Mouse (Mus musculus) myocyte (in vitro differentiated cells): ENCODE measurements around the gene Acoxl. TPM values are rescaled to one million over a fixed set of nuclear protein-coding genes. Genes with fewer than 3 reads are reported as not detected.

ENCODE experiments used
- H3K27me3 ChIP-seq: one replicate; pipeline ENCODE4 v1.6.1; 2011; ENCODE audit not compliant: control insufficient read depth, insufficient read depth, insufficient read length
- H3K36me3 ChIP-seq: one replicate; pipeline ENCODE4 v1.6.1; 2011; ENCODE audit not compliant: control insufficient read depth, insufficient read depth
- H3K4me2 ChIP-seq: one replicate; pipeline ENCODE4 v1.6.1; 2011; ENCODE audit warnings: low read depth, control low read depth
- H3K4me3 ChIP-seq: one replicate; pipeline ENCODE4 v1.5.1; 2011; ENCODE audit warnings: mild to moderate bottlenecking, control low read depth, moderate library complexity
- H3K79me2 ChIP-seq: one replicate; pipeline ENCODE4 v1.6.1; 2011; ENCODE audit not compliant: control insufficient read depth, insufficient read depth
- H3ac ChIP-seq: one replicate; pipeline ENCODE4 v1.6.1; 2011; ENCODE audit not compliant: control insufficient read depth, insufficient read length
- CEBPB ChIP-seq: IDR thresholded peaks from 2 replicates; pipeline ENCODE4 v1.6.1; 2011; ENCODE audit warnings: mild to moderate bottlenecking, moderate library complexity; ENCODE audit not compliant: poor library complexity, insufficient read depth, severe bottlenecking
- E2F4 ChIP-seq: IDR thresholded peaks from one replicate; pipeline ENCODE4 v1.6.1; 2011; ENCODE audit warnings: mild to moderate bottlenecking, control low read depth, moderate library complexity; ENCODE audit not compliant: insufficient read depth
- MAX ChIP-seq: IDR thresholded peaks from one replicate; pipeline ENCODE4 v1.6.1; 2011; ENCODE audit warnings: low read depth, mild to moderate bottlenecking, control low read depth
- MYOD1 ChIP-seq, 3 experiments: IDR thresholded peaks; one replicate each; pipeline ENCODE4 v1.6.1; 2011; ENCODE audit warnings: control low read depth in 2 of 3, low read depth in 2 of 3, mild to moderate bottlenecking in 2 of 3, moderate library complexity in 1 of 3; ENCODE audit not compliant: insufficient read length in 2 of 3, control insufficient read depth in 1 of 3
- MYOG ChIP-seq, 3 experiments: IDR thresholded peaks; one replicate each; pipeline ENCODE4 v1.6.1; 2011; ENCODE audit warnings: control low read depth in 2 of 3, low read depth in 2 of 3, mild to moderate bottlenecking in 2 of 3; ENCODE audit not compliant: insufficient read length in 2 of 3, control insufficient read depth in 1 of 3, insufficient read depth in 1 of 3
- POLR2A ChIP-seq: IDR thresholded peaks from one replicate; pipeline ENCODE4 v1.6.1; 2011; ENCODE audit warnings: low read depth, mild to moderate bottlenecking, control low read depth, moderate library complexity; ENCODE audit not compliant: insufficient read length
- POLR2AphosphoS2 ChIP-seq: IDR thresholded peaks from one replicate; pipeline ENCODE4 v1.6.1; 2011; ENCODE audit warnings: low read depth, control low read depth; ENCODE audit not compliant: insufficient read length
- REST ChIP-seq: IDR thresholded peaks from one replicate; pipeline ENCODE4 v1.6.1; 2011; ENCODE audit warnings: mild to moderate bottlenecking, control low read depth, moderate library complexity; ENCODE audit not compliant: insufficient read depth, insufficient read length
- SRF ChIP-seq: IDR thresholded peaks from one replicate; pipeline ENCODE4 v1.6.1; 2011; ENCODE audit warnings: low read depth; ENCODE audit not compliant: control insufficient read depth, insufficient read length
- TCF12 ChIP-seq: IDR thresholded peaks from one replicate; pipeline ENCODE4 v1.6.1; 2011; ENCODE audit warnings: mild to moderate bottlenecking, control low read depth; ENCODE audit not compliant: poor library complexity, insufficient read depth, severe bottlenecking
- TCF3 ChIP-seq: IDR thresholded peaks from one replicate; pipeline ENCODE4 v1.6.1; 2011; ENCODE audit warnings: low read depth, control low read depth; ENCODE audit not compliant: insufficient read length
- USF1 ChIP-seq: IDR thresholded peaks from one replicate; pipeline ENCODE4 v1.6.1; 2011; ENCODE audit warnings: low read depth, mild to moderate bottlenecking, control low read depth, moderate library complexity
- polyA plus RNA-seq: library from polyadenylated mRNA; unstranded; fragments of >200 nt; fragmentation: generic; extraction: Trizol; gene quantifications from one replicate; pipeline ENCODE4 v1.2.1, GENCODE M21; 2012; ENCODE audit warnings: missing spikeins

The Acoxl gene
- polyA plus RNA-seq, 1 experiment, result 0.01 TPM

DNA sequence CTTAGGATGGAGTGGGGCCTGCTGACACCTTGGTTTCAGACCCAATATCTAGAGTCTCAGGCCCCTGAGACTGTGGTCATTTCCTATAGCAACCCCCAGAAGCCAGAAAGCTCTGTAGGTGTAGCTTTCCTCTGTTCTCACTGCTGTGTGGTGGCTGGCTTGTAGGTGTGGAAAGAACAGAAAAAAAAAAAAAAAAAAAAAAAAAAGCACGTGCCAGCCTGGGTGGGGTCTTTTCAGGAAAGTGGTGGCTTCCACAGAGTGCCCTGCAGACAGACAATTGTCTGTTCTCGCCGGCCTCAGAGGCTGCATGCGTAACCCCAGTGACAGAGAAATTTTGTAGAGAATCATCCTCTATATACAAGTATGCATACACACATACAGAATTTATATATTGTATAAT is 229.5 kb downstream of the Acoxl start:
- Histone ChIP-seq H3ac (no peak overlapping the region), H3K27me3 (peaks cover 4% of the 10 kb centered on the region), H3K36me3 (no peaks in the 10 kb centered on the region), H3K79me2 (no peaks in the 10 kb centered on the region), H3K4me3 (no peak overlapping the region), H3K4me2 (no peak overlapping the region)
- TF ChIP-seq SRF (no peak), MYOG (IDR thresholded peaks at IDR 0.05; ENCODE audit: control insufficient read depth in 1 of 3, insufficient read depth in 1 of 3, insufficient read length in 2 of 3, low read depth in 2 of 3) (no peak), E2F4 (no peak), REST (no peak)

DNA sequence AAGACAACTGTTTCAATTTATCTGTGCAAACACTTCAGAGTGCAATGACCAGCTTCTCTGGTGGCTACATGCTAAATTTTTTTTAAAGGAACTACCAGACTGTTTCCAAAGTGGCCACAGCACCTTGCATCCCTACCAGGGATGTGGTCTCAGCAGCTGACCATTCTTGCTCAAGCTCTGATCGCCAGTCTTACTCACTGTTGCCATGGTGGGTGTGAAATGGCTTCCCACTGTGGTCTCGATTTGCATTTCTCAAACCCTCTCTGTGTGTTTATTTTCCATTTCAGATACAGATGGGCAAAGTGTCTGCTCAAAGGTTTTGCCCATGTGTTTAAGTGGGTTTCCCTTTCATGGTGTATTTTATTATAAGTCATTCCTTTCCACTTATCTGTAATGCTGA is 230.3 kb downstream of the Acoxl start:
- Histone ChIP-seq H3K79me2 (no peaks in the 10 kb centered on the region), H3K27me3 (peaks cover 4% of the 10 kb centered on the region), H3K36me3 (no peaks in the 10 kb centered on the region), H3K4me2 (no peak overlapping the region), H3K4me3 (no peak overlapping the region), H3ac (no peak overlapping the region)
- TF ChIP-seq POLR2AphosphoS2 (no peak), E2F4 (no peak), USF1 (no peak), POLR2A (no peak), MYOG (IDR thresholded peaks at IDR 0.05; ENCODE audit: control insufficient read depth in 1 of 3, insufficient read depth in 1 of 3, insufficient read length in 2 of 3, low read depth in 2 of 3) (no peak), TCF12 (no peak), CEBPB (no peak), MYOD1 (IDR thresholded peaks at IDR 0.05; ENCODE audit: control insufficient read depth in 1 of 3, insufficient read length in 2 of 3, low read depth in 2 of 3) (no peak)

DNA sequence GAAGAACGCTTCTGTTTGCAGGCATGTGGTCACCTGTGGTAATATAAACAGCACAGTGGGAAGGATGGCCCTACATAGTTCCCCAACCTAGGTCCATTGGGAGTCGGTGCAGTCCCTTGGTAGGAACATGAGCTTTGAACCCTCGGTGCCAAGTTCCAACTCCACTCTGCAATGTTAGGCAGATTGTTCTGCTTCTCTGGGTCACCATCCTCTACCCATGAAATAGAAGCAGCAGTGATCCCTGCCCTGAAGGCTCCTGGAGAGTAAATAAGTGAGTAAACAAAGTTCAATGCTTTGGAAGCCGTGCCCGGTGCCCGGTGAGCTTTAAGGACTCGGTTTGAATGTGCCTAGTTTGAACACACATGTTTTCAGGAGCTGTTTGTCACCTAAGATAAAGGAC is 233.1 kb downstream of the Acoxl start:
- Histone ChIP-seq H3K36me3 (no peaks in the 10 kb centered on the region), H3ac (no peak overlapping the region), H3K4me3 (no peak overlapping the region), H3K4me2 (no peak overlapping the region), H3K79me2 (no peaks in the 10 kb centered on the region), H3K27me3 (peaks cover 4% of the 10 kb centered on the region)
- no peak for TF ChIP-seq USF1
- no peak for TF ChIP-seq REST
- TF ChIP-seq SRF, result no peak
- no peak for TF ChIP-seq POLR2A
- no peak for TF ChIP-seq MYOG (IDR thresholded peaks at IDR 0.05; ENCODE audit: control insufficient read depth in 1 of 3, insufficient read depth in 1 of 3, insufficient read length in 2 of 3, low read depth in 2 of 3)
- TF ChIP-seq MAX, result no peak
- no peak for TF ChIP-seq TCF12
- no peak for TF ChIP-seq POLR2AphosphoS2
- no peak for TF ChIP-seq TCF3
- no peak for TF ChIP-seq CEBPB
- TF ChIP-seq MYOD1 (IDR thresholded peaks at IDR 0.05; ENCODE audit: control insufficient read depth in 1 of 3, insufficient read length in 2 of 3, low read depth in 2 of 3), result no peak
- no peak for TF ChIP-seq E2F4

DNA sequence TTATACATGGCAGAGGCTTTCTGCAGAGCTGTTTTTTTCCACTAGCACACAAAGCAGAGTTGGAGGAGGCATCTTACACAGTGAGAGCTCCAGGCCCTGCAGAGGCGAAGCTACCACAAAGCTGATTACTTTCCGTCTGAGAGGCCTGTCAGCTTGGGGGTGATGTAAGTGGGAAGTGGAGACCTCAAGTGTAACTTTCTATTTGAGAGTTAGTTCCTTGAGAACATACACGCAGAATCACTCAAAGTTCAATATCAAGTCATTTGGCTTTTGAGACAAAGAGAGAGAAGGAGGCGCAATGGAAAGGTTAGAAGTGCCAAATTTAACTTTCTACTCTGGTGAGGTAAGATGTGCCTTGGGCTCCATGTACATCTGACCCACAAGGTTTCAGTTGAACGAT is 234.3 kb downstream of the Acoxl start:
- no peak for TF ChIP-seq USF1
- TF ChIP-seq E2F4, result no peak
- no peak for TF ChIP-seq SRF
- H3K79me2 ChIP-seq, result no peaks in the 10 kb centered on the region
- H3K4me2 ChIP-seq, result no peak overlapping the region
- H3K36me3 ChIP-seq, result no peaks in the 10 kb centered on the region
- H3K4me3 ChIP-seq, result no peak overlapping the region
- no peak overlapping the region for H3ac ChIP-seq
- peaks cover 4% of the 10 kb centered on the region for H3K27me3 ChIP-seq

DNA sequence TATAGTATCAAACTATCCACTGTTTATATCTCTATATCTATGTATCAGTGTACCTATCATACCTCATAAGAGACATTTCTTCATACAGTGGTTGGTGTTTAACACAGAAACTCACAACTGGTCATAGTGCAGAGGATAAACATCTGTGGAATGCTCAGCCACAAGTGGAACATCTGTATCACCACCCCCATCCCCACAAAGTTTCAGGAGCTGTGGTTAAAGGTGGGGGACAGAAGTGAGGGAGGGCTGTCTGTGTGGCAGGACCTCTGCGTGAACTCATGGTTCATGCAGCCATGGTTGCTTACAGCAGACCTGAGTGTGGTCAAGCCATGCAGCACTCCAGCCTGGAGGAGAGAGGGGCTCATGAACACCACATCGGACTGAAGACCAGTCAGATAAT is 234.9 kb downstream of the Acoxl start:
- Histone ChIP-seq H3K4me2 (no peak overlapping the region), H3ac (no peak overlapping the region), H3K79me2 (no peaks in the 10 kb centered on the region), H3K36me3 (no peaks in the 10 kb centered on the region), H3K27me3 (peaks cover 4% of the 10 kb centered on the region), H3K4me3 (no peak overlapping the region)
- TF ChIP-seq E2F4, result no peak
- no peak for TF ChIP-seq CEBPB
- no peak for TF ChIP-seq MAX
- no peak for TF ChIP-seq TCF3
- no peak for TF ChIP-seq SRF
- no peak for TF ChIP-seq USF1
- TF ChIP-seq MYOD1 (IDR thresholded peaks at IDR 0.05; ENCODE audit: control insufficient read depth in 1 of 3, insufficient read length in 2 of 3, low read depth in 2 of 3), result no peak
- TF ChIP-seq REST, result no peak
- TF ChIP-seq POLR2AphosphoS2, result no peak
- TF ChIP-seq MYOG (IDR thresholded peaks at IDR 0.05; ENCODE audit: control insufficient read depth in 1 of 3, insufficient read depth in 1 of 3, insufficient read length in 2 of 3, low read depth in 2 of 3), result no peak
- TF ChIP-seq TCF12, result no peak
